Mouse (Mus musculus) limb, embryonic 15.5 days (tissue): ENCODE measurements around the gene Ntng1. TPM values are rescaled to one million over a fixed set of nuclear protein-coding genes. Genes with fewer than 3 reads are reported as not detected.
A peak's percentile ranks its signal among the peaks of the same experiment; 100 is the strongest.

Experiments
- ATAC-seq: fragments of 200-750 bp; cut with Nextera tagmentation; 2 replicates; pipeline ENCODE4 v1.8.0; 2017; ENCODE audit warnings: low read depth, moderate TSS enrichment; ENCODE audit not compliant: insufficient number of reproducible peaks, low FRiP score, low TSS enrichment
- H3K27ac ChIP-seq: fragments of 300-500 bp; sonication (generic); 2 replicates; pipeline ENCODE4 v1.5.1; 2015; ENCODE audit warnings: moderate library complexity, mild to moderate bottlenecking, inconsistent platforms
- H3K27me3 ChIP-seq: fragments of 300-500 bp; sonication (generic); 2 replicates; pipeline ENCODE4 v1.6.1; 2015; ENCODE audit warnings: inconsistent platforms
- H3K36me3 ChIP-seq: fragments of 300-500 bp; sonication (generic); 2 replicates; pipeline ENCODE4 v1.6.1; 2015; ENCODE audit warnings: inconsistent platforms
- H3K4me1 ChIP-seq: fragments of 300-500 bp; sonication (generic); 2 replicates; pipeline ENCODE4 v1.6.1; 2015; ENCODE audit warnings: inconsistent platforms
- H3K4me2 ChIP-seq: fragments of 300-500 bp; sonication (generic); 2 replicates; pipeline ENCODE4 v1.6.1; 2015; ENCODE audit warnings: mild to moderate bottlenecking, inconsistent platforms
- H3K4me3 ChIP-seq: fragments of 300-500 bp; sonication (generic); 2 replicates; pipeline ENCODE4 v1.5.1; 2015; ENCODE audit warnings: mild to moderate bottlenecking, inconsistent platforms
- H3K9ac ChIP-seq: fragments of 300-500 bp; sonication (generic); 2 replicates; pipeline ENCODE4 v1.6.1; 2015; ENCODE audit warnings: inconsistent platforms
- H3K9me3 ChIP-seq: fragments of 300-500 bp; sonication (generic); 2 replicates; pipeline ENCODE4 v1.6.1; 2016; ENCODE audit warnings: inconsistent platforms
- WGBS: fragments of 180-500 bp; shearing (Covaris S2); methylation state at CpG from one replicate; pipeline ENCODE4 v1.1.7; 2015; 5-methylcytosine and 5-hydroxymethylcytosine counted together
- polyA plus RNA-seq: library from polyadenylated mRNA; unstranded; fragments of >200 nt; fragmentation: Nextera tagmentation; extraction: Ambion mirVana; gene quantifications from 2 replicates; pipeline ENCODE4 v1.2.1, GENCODE M21; 2015

Gene Ntng1
- 4.2 and 6.5 TPM in 2 replicates for polyA plus RNA-seq

DNA sequence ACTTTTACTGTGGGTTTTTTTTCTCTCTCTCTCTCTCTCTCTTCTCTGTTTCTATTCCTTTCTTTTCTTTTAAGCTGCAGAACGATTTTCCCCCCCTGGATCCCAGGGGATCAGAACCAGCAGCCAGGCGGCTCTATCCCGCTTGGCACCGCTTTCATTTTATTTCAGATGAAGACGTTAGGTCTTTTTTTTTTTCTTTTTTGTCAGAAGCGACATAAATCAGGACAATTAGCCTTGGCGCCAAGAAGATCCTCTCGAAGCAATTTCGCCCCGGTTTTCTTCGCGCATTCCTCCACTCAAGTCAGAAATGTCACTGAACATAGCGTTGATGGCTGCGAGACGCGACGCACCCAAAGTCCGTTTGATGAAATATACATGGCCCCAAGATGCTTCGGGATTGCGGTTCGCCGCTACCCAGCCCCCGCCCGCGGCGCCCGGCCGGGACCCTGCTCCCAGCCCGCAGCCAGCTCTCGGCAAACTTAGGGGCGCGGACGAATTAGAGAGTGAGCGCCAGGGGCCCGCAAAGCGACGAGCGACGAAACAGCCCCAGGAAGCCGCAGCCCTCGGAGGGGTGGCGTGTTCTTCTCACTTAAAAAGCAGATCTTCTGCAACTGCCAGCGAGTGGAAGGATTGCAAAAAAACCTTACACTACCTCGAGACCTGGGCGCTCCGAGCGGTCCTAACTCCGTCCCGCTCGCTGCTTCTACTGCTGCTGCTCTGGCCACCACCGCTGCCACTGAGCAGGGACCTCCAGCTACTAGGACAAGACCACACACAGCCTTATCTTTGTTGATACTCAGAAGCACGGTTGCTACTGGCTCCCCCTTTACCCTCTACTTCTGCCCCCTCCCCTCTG lies at the start of gene Ntng1:
Gene Ntng1 (minus strand): TSS at position 806 of the 856 bp plus-strand sequence.
- Histone ChIP-seq H3K36me3 (no peaks in the 10 kb centered on the region), H3K4me3 (peak within 1 kb of the TSS; percentile 68), H3K9ac (peak within 1 kb of the TSS; percentile 50), H3K27ac (peak within 1 kb of the TSS; percentile 50; the same call in 1 of the 2 replicates), H3K9me3 (no peaks in the 10 kb centered on the region), H3K4me2 (peak within 1 kb of the TSS; percentile 98), H3K27me3 (peaks cover 11% of the 10 kb centered on the region; the same call in 1 of the 2 replicates), H3K4me1 (peaks cover 18% of the 10 kb centered on the region)
- under 1% methylated on average over 52 of the region's 52 CpGs for WGBS
- no peak for ATAC-seq

DNA sequence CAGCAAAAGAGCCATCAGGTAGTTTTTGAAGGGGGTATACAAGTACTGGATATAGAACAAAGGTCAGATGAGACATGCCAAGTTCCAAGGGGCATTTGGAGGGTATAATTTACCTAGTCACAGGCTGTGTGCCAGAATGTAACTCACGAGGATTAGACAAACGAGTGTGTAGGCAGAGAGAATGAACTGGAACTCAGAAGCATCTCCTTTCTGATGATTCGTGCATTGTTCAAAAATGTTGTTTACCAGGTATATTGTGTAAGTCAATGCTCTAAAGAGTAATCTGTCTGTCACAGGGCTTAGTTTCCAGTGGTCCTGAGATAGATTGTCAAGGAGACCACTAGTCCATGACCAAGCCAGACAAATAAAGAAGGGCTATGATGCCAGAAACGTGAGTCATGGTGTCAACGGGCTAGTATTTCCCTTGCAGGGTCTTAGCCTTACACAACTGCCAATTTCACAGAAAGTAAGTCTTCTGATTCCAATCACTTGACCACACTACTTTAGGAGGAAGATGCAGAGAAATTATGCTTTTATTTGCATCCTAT lies 43.7 kb upstream of the Ntng1 start:
- Histone ChIP-seq H3K4me2 (no peak overlapping the region), H3K36me3 (no peaks in the 10 kb centered on the region)

DNA sequence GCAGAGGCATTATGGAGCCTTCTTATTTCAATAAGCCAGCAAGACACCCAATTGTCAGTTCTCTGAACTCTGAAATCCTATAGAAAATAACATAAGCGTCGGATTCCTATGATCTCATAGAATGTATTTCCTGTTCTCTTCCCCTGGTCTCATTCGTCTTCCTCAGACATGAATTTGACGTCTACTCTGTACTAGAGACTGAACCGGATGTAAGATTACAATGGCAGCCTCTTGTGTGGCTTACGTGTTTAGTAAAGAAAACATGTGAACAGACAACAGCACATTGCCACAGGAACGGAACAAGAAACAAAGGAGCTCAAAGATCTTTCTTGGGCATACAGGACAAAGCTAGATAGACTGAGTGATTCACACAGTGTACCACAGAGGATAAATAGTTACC lies 5.3 kb upstream of the Ntng1 start:
- Histone ChIP-seq H3K27ac (no peak overlapping the region), H3K4me1 (0 out of 2 replicates have a peak, but pooled peaks cover 2% of the 10 kb centered on the region), H3K4me3 (no peak overlapping the region), H3K27me3 (peaks cover 10% of the 10 kb centered on the region; the same call in 1 of the 2 replicates), H3K9me3 (no peaks in the 10 kb centered on the region), H3K36me3 (no peaks in the 10 kb centered on the region), H3K4me2 (no peak overlapping the region), H3K9ac (no peak overlapping the region)
- ATAC-seq: no peak
- WGBS: 80% methylated on average over 7 of the region's 7 CpGs

More for the DNA sequence above, 43.7 kb upstream of the Ntng1 start:
- 77% methylated on average over 5 of the region's 5 CpGs for WGBS
- H3K4me1 ChIP-seq: no peaks in the 10 kb centered on the region
- H3K4me3 ChIP-seq: no peak overlapping the region
- no peaks in the 10 kb centered on the region for H3K9me3 ChIP-seq
- H3K27ac ChIP-seq: no peak overlapping the region
- no peak for ATAC-seq
- H3K9ac ChIP-seq: no peak overlapping the region
- H3K27me3 ChIP-seq: no peaks in the 10 kb centered on the region

DNA sequence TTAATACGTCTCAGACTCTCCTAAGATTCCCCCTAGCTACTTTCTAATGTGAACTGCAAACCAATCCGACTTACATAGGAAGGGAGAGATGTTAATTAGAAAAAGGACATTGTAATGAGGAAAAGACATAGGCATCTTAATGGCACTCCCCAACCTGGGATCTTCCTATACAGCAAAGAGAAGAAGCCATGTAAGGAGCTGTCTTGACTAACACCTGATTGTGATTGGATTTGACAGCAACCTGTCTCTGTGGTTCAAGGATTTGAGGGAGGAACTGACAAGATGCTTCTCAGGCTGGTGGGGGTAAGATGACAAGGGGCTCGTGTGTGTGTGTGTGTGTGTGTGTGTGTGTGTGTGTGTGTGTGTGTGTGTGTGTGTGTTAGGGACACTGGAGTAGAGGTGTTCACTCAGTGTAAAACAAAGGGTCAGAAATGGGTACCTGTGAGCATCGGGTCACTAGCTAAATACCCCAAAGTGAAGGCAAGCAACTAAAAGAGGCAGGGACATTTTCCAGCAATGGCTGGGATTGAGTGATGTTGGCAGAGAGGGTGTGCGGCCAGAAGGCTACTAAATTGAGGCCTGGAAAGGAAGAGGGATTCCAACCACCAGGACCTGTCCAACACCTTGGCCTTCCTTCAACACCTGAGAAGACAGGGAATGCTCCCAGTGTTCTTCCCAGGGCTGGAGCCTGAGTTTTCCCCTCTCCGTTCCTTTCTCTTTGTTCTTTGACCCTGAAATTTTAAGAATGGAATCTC lies 667 bp upstream of the Ntng1 start:
- ATAC-seq: no peak
- Histone ChIP-seq H3K4me1 (peaks cover 18% of the 10 kb centered on the region), H3K9ac (no peak overlapping the region), H3K9me3 (no peaks in the 10 kb centered on the region), H3K36me3 (no peaks in the 10 kb centered on the region), H3K4me2 (peak overlapping the region; percentile 98; the same call in 1 of the 2 replicates), H3K4me3 (no peak overlapping the region), H3K27ac (no peak overlapping the region), H3K27me3 (peaks cover 11% of the 10 kb centered on the region; the same call in 1 of the 2 replicates)
- 37% methylated on average over 6 of the region's 6 CpGs for whole genome bisulfite sequencing

DNA sequence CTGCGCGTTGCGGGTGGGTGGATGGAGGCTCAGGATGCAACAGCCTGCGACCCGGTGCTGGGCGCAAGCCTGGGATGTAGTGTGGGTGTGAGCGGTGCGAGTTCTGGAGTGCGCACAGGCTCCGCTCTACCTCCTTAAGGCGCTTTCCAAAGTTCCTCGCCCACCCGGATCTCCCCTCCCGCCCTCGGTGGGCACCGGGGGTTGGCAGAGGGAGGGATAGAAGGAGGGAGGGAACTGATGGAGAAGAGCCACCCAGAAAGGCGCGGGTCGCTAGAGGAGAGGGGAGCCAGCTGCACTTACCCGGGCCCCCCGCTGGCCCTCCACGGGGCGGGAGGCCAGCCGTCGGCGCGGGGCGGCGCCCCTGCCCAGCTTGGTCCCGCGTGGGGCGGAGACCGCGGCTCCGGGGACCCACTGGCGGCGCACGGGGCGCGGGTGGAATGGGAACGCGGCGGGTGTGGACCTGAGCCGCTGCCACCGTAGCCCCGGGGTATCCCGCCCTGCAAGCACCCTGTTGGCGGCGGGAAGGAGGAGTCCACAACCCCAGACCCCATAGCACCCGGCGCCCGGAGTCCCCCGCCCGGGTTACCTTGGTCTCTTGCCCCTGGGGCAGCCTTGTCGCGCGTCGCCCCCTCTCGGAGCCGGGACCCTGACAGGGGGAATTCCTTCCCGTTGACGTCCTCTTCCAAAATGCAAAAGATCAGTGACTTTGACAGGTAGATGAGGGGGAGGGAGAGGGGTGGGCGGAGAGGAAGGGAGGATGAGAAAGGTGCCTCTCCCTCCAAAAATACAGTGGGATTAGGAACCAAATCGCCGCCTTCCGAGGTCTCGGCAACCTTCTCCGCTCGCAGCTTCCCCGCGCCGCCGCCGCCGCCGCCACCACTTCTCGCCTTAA lies 1.3 kb downstream of the Ntng1 start:
- peak overlapping the region; percentile 68 for H3K4me3 ChIP-seq
- H3K9me3 ChIP-seq: no peaks in the 10 kb centered on the region
- peak overlapping the region; percentile 98 for H3K4me2 ChIP-seq
- H3K9ac ChIP-seq: peak overlapping the region; percentile 50
- H3K36me3 ChIP-seq: no peaks in the 10 kb centered on the region
- 0 out of 2 replicates have a peak, but pooled peaks have one; percentile 32 for ATAC-seq
- H3K27ac ChIP-seq: peak overlapping the region; percentile 50
- under 1% methylated on average over 75 of the region's 77 CpGs for WGBS
- peaks cover 18% of the 10 kb centered on the region for H3K4me1 ChIP-seq
- H3K27me3 ChIP-seq: peaks cover 11% of the 10 kb centered on the region; the same call in 1 of the 2 replicates

DNA sequence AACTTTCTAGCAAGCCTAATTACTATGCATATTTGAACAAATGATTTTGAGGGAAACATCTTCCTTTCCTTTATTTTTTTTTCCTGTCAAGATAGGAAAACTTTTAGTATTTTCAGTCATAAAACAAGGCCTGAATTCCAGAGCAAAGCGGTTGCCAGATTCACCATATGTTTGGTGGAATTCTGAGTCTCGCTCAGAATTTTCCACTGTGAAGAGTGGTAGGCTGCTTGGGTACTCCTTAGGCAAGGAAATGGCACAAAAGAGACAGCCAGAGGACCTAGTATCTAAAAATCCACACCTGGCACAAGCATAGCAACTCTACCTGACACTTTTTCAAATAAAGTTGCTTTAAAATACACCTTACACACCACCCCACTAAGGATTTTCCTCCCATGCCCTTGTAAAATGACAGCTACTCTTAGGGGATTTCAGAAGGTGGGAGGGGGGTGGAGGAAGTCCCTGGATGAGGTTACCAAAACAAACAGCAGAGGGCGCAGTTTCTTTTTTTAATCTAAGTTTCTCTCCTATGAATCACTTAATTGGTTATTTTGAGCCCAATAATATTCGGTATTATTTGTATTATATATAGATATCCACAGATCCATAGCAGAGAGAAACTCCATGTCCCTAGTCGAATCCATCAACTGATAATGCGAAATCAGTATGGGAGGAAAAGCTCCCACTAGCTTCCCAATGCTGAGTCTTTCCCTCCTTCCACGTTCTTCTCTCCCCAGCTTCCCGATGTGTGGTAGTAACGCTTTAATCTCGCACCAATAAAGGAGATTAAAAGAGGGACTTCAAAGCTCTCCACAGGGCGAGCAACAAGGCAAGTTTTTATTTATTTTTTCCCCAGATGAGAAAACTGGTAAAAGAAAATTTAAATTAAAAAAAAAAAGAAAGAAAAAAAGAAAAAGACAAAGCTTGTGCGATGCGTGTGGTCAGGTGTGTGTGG lies 2.2 kb downstream of the Ntng1 start:
- peak overlapping the region; percentile 98 for H3K4me2 ChIP-seq
- H3K4me1 ChIP-seq: peaks cover 18% of the 10 kb centered on the region
- H3K9me3 ChIP-seq: no peaks in the 10 kb centered on the region
- peak overlapping the region; percentile 54 for H3K27ac ChIP-seq
- peaks cover 11% of the 10 kb centered on the region; the same call in 1 of the 2 replicates for H3K27me3 ChIP-seq
- no peaks in the 10 kb centered on the region for H3K36me3 ChIP-seq
- no peak for ATAC-seq
- WGBS: 3% methylated on average over 13 of the region's 13 CpGs
- peak overlapping the region; percentile 68 for H3K4me3 ChIP-seq
- H3K9ac ChIP-seq: peak overlapping the region; percentile 50

DNA sequence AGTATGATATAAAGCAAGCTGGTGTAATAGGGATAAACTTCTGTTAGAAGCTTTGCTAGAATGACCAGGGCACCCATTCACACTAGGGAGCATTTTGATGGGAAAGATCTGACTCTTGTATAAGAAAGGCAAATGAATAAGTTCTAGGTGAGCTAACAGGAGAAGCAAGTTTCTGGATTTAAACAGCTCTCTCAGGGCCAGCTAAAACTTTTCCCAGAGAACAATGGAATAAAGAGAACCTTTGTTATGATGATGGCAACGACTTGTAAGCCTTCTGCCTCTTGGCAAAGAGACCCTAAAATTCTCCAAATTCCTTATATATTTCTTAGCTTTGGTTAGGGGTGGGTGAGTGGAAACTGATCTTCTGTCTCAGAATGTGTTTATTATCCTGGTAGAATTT lies 7.7 kb downstream of the Ntng1 start:
- Histone ChIP-seq H3K27me3 (no peaks in the 10 kb centered on the region), H3K27ac (no peak overlapping the region), H3K4me1 (no peaks in the 10 kb centered on the region), H3K36me3 (no peaks in the 10 kb centered on the region), H3K9me3 (no peaks in the 10 kb centered on the region), H3K4me3 (no peak overlapping the region), H3K4me2 (no peak overlapping the region), H3K9ac (no peak overlapping the region)
- WGBS: 6% methylated on average over 1 of the region's 1 CpGs
- no peak for ATAC-seq

DNA sequence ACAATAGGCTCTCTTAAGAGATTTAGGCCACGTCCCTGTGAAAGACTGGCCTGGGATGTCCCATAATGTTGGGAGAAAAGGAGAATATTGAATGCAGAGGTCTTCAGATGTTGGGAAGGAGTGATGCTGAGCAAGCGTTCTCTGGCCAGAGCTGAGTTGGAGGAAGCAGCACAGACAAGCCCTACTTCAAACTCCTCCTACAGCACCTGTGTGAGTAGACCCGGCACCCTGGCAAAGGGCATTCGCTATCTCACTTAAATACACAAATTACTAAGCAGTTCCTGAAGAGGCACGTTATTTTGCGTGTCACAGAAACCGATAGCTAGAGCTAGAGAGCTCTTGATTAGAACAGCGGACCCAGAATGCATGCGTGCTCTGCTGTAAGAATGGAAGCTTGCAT lies 10.7 kb downstream of the Ntng1 start:
- H3K27me3 ChIP-seq: no peaks in the 10 kb centered on the region
- no peak overlapping the region for H3K27ac ChIP-seq
- WGBS: 76% methylated on average over 9 of the region's 9 CpGs
- ATAC-seq: no peak
- H3K4me1 ChIP-seq: no peaks in the 10 kb centered on the region
- H3K9ac ChIP-seq: no peak overlapping the region
- H3K4me3 ChIP-seq: no peak overlapping the region
- H3K36me3 ChIP-seq: no peaks in the 10 kb centered on the region
- H3K4me2 ChIP-seq: no peak overlapping the region
- H3K9me3 ChIP-seq: no peaks in the 10 kb centered on the region

DNA sequence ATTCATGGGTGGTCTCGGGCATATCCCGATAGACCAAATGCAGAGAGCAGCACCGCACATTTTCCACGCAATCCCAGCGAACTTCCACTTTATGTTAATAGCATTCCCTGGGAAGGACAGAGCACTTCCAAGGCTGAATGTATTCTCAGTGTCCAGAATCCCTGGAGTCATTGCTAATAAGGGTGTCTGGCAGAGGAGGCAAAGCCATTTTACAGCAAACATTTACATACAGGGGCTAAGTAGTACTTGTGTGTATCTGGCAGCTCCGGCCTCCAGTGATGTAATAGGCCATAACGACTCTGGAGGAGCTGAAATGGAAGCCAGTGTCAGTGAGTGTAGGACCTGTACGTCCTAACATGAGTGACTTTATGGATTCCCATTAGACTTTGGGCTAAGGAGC lies 11.5 kb downstream of the Ntng1 start:
- 60% methylated on average over 8 of the region's 8 CpGs for WGBS
- no peak overlapping the region for H3K27ac ChIP-seq
- no peaks in the 10 kb centered on the region for H3K9me3 ChIP-seq

DNA sequence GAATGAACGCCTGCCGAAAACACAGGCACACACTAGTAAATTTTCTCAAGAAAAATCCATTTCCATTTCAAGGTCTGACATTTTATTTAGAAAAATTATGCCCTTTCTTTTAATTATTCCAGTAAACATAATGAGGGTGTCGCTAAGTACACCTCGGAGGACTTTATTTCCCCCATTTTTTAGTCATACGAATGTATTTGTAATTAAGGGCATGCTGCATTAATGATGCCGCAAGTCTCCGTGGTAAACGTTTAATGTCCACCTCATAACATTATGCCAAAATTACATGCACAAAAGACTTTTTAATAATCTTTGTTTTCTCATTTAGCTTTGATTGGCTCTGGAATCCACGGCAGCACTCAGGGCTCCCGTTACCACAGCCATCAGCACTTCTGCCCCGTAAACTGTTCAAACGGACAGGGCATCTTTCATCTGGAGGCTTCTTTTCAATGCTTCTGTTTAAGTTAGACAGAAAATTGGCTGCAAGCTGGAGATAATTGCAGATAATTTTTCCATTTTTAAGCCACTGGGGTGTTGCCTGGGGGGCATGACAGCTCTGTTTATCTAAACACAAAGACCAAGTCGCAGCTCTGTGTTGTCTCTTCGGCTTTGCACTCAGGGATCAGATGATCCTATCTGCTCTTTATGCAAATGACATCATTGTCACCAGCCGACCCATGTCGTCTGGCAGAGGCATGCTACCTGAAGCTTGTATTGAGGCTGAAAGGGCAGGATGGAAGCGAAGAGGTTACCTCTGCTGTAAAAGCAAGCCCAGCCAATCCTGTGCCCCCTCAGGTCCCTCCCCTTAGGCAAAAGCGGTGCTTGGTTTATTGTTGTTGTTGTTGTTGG lies 12.5 kb downstream of the Ntng1 start:
- no peak for ATAC-seq
- WGBS: 55% methylated on average over 18 of the region's 18 CpGs
- Histone ChIP-seq H3K4me1 (no peaks in the 10 kb centered on the region), H3K4me3 (no peak overlapping the region), H3K9me3 (no peaks in the 10 kb centered on the region), H3K4me2 (no peak overlapping the region), H3K36me3 (no peaks in the 10 kb centered on the region), H3K9ac (no peak overlapping the region), H3K27ac (no peak overlapping the region), H3K27me3 (no peaks in the 10 kb centered on the region)

More for the DNA sequence above, 11.5 kb downstream of the Ntng1 start:
- no peaks in the 10 kb centered on the region for H3K27me3 ChIP-seq
- H3K4me3 ChIP-seq: no peak overlapping the region
- ATAC-seq: no peak
- H3K4me1 ChIP-seq: no peaks in the 10 kb centered on the region
- no peak overlapping the region for H3K4me2 ChIP-seq
- no peaks in the 10 kb centered on the region for H3K36me3 ChIP-seq
- H3K9ac ChIP-seq: no peak overlapping the region
